Mouse (Mus musculus): ENCODE data around the gene Map2k5. TPM values are rescaled to one million over a fixed set of nuclear protein-coding genes. Genes with fewer than 3 reads are reported as not detected.

Map2k5 gene
- polyA plus RNA-seq, 1 experiment, result 34.3 TPM

- WGBS, result 4% methylated on average over 31 of the region's 31 CpGs
- peaks cover under 1% of the 10 kb centered on the region; the same call in 1 of the 2 replicates for H3K4me1 ChIP-seq (ENCODE audit: control insufficient read depth, insufficient read depth, low read length)
- H3K36me3 ChIP-seq (ENCODE audit: control insufficient read depth, insufficient read depth, low read length), result no peaks in the 10 kb centered on the region
- peaks cover 20% of the 10 kb centered on the region for H3K27me3 ChIP-seq (replicated peaks; ENCODE audit: control insufficient read depth, insufficient read depth, low read length)
- H3K4me3 ChIP-seq (ENCODE audit: insufficient read depth, low read depth, low read length), result no peak overlapping the region
- no peak for DNase-seq
- H3K27ac ChIP-seq (ENCODE audit: insufficient read depth, low read depth, low read length), result no peak overlapping the region
- no peak for TF ChIP-seq POLR2A (IDR thresholded peaks at IDR 0.05; ENCODE audit: low read depth, low read length)
- TF ChIP-seq CTCF (conservative IDR thresholded peaks at IDR 0.05; ENCODE audit: insufficient read depth, insufficient read length, low read depth, low read length), result no peak
Measured at GRCm38 (mm10) chr9:63138481-63138967, 239.2 kb downstream of the Map2k5 start.

DNA sequence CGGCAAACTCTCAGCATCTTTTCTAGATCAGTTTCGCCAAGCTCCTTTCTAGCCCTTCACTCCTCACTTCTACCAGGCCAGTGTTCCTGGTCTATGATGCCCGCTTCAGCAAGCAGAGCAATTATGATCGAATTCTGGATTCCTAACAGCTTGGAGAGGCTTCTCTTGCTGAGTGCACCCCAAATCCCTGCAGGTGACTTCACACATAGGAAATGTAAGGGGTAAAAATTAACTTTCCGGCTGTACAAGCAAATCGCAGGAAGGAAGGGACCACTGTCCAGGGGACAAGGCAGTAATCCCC lies 240.1 kb downstream of the Map2k5 start:
- Histone ChIP-seq H3K4me3 (ENCODE audit: insufficient read depth, low read depth, low read length) (no peak overlapping the region), H3K27me3 (replicated peaks; ENCODE audit: control insufficient read depth, insufficient read depth, low read length) (peaks cover 16% of the 10 kb centered on the region), H3K27ac (ENCODE audit: insufficient read depth, low read depth, low read length) (no peak overlapping the region), H3K36me3 (ENCODE audit: control insufficient read depth, insufficient read depth, low read length) (no peaks in the 10 kb centered on the region), H3K4me1 (ENCODE audit: control insufficient read depth, insufficient read depth, low read length) (peaks cover 3% of the 10 kb centered on the region; the same call in 1 of the 2 replicates)
- WGBS, result 18% methylated on average over 6 of the region's 6 CpGs
- TF ChIP-seq POLR2A (IDR thresholded peaks at IDR 0.05; ENCODE audit: low read depth, low read length), result no peak
- no peak for TF ChIP-seq CTCF (conservative IDR thresholded peaks at IDR 0.05; ENCODE audit: insufficient read depth, insufficient read length, low read depth, low read length)
- no peak for DNase-seq

DNA sequence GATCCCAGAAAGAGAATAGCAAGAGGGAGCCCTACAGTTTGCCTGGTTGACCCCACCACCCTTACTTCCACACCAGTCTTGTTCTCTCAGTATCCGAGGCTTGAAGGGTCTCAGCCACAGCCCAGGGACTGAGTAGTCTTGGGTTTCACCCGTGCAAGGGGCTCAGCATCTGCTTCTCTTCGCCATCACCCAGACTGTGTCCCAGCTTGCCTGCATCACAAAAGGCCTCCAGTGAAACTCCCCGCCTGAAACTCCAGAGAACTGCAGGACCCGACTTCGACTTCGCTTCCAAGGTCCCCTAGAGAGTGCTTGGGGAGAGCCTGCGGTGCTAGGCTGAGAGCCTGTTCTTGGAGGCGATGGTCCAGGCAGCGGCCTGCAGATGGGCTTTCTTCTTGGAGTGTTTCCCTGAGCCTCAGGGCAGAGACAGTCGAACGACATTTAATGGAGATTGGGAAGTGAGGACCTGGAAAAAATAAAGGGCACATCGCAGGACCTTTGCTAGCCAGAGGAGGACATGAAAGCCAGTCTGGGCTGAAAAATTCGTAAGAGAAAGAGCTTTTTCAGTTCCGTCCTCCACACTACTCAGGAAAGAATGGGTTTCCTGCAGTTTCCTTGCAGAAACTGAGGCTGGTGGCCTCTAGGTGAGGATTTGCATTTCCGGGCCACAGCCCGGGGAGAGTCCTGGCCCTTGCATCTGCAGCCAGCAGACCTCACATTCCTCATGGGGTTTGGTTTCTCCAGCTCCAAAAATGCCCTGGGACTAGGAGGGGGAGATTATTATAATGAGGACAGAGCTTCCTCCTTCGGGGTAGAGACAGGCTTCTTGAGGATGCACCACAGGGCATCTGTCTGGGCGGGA lies 240.7 kb downstream of the Map2k5 start:
- no peak for TF ChIP-seq CTCF (conservative IDR thresholded peaks at IDR 0.05; ENCODE audit: insufficient read depth, insufficient read length, low read depth, low read length)
- no peak for TF ChIP-seq POLR2A (IDR thresholded peaks at IDR 0.05; ENCODE audit: low read depth, low read length)
- peaks cover 12% of the 10 kb centered on the region for H3K27me3 ChIP-seq (replicated peaks; ENCODE audit: control insufficient read depth, insufficient read depth, low read length)
- no peak overlapping the region for H3K27ac ChIP-seq (ENCODE audit: insufficient read depth, low read depth, low read length)
- peaks cover 3% of the 10 kb centered on the region; the same call in 1 of the 2 replicates for H3K4me1 ChIP-seq (ENCODE audit: control insufficient read depth, insufficient read depth, low read length)
- 22% methylated on average over 19 of the region's 19 CpGs for whole genome bisulfite sequencing
- no peaks in the 10 kb centered on the region for H3K36me3 ChIP-seq (ENCODE audit: control insufficient read depth, insufficient read depth, low read length)
- H3K4me3 ChIP-seq (ENCODE audit: insufficient read depth, low read depth, low read length), result no peak overlapping the region
- DNase-seq, result no peak

DNA sequence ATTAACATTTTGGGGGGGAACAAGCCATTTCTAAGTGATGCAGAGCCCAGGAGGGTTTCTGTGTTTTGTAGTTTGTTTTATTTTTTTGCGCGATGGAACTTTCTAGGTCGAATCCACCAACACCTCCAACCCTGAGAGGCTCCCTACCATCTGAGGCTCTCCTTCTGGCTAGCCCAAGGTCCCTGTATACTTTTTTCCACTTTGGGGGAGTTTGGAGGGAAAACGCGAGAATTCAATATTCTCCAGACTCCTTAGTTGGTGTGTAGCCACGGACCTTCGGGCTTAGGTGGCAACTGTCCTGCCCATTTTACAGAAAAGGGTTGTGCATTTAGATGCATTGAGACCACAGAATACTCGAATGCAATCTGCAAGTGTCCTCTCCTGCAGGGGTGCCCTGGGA lies 241.5 kb downstream of the Map2k5 start:
- TF ChIP-seq CTCF (conservative IDR thresholded peaks at IDR 0.05; ENCODE audit: insufficient read depth, insufficient read length, low read depth, low read length) (no peak), POLR2A (IDR thresholded peaks at IDR 0.05; ENCODE audit: low read depth, low read length) (no peak)
- H3K27ac ChIP-seq (ENCODE audit: insufficient read depth, low read depth, low read length), result no peak overlapping the region
- peaks cover 3% of the 10 kb centered on the region; the same call in 1 of the 2 replicates for H3K4me1 ChIP-seq (ENCODE audit: control insufficient read depth, insufficient read depth, low read length)
- H3K4me3 ChIP-seq (ENCODE audit: insufficient read depth, low read depth, low read length), result no peak overlapping the region
- no peaks in the 10 kb centered on the region for H3K36me3 ChIP-seq (ENCODE audit: control insufficient read depth, insufficient read depth, low read length)
- WGBS, result 14% methylated on average over 8 of the region's 8 CpGs
- peaks cover 12% of the 10 kb centered on the region for H3K27me3 ChIP-seq (replicated peaks; ENCODE audit: control insufficient read depth, insufficient read depth, low read length)
- no peak for DNase-seq

DNA sequence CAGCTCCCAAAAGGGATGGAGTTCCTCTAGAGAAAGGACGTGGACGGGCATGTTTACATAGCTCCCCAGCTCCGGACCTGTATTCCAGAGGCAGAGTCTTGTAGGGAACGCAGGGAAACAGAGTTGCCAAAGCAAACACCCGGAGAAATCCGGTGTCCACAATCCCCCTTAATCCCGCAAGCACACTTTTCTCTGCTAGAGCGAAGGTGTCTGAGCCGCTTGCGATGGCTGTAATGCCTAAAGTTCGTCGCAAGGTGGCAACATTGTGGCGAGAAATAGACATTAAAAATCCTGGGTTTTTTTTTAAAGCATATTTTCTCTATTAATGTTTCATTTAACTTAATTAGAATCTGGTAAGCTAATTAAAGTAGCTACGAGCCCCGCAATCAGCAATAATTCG lies 241.9 kb downstream of the Map2k5 start:
- Histone ChIP-seq H3K4me1 (ENCODE audit: control insufficient read depth, insufficient read depth, low read length) (peaks cover 3% of the 10 kb centered on the region; the same call in 1 of the 2 replicates), H3K4me3 (ENCODE audit: insufficient read depth, low read depth, low read length) (peak overlapping the region; percentile 35), H3K27ac (ENCODE audit: insufficient read depth, low read depth, low read length) (no peak overlapping the region), H3K27me3 (replicated peaks; ENCODE audit: control insufficient read depth, insufficient read depth, low read length) (peaks cover 11% of the 10 kb centered on the region), H3K36me3 (ENCODE audit: control insufficient read depth, insufficient read depth, low read length) (no peaks in the 10 kb centered on the region)
- WGBS, result under 1% methylated on average over 16 of the region's 16 CpGs
- DNase-seq, result peak; percentile 63
- TF ChIP-seq POLR2A (IDR thresholded peaks at IDR 0.05; ENCODE audit: low read depth, low read length), result no peak
- TF ChIP-seq CTCF (conservative IDR thresholded peaks at IDR 0.05; ENCODE audit: insufficient read depth, insufficient read length, low read depth, low read length), result peak; percentile 79

- no peaks in the 10 kb centered on the region for H3K36me3 ChIP-seq (ENCODE audit: control insufficient read depth, insufficient read depth, low read length)
- peaks cover 11% of the 10 kb centered on the region for H3K27me3 ChIP-seq (replicated peaks; ENCODE audit: control insufficient read depth, insufficient read depth, low read length)
- no peak for DNase-seq
- H3K4me1 ChIP-seq (ENCODE audit: control insufficient read depth, insufficient read depth, low read length), result peaks cover 3% of the 10 kb centered on the region; the same call in 1 of the 2 replicates
- WGBS, result 3% methylated on average over 11 of the region's 11 CpGs
- H3K4me3 ChIP-seq (ENCODE audit: insufficient read depth, low read depth, low read length), result no peak overlapping the region
- TF ChIP-seq POLR2A (IDR thresholded peaks at IDR 0.05; ENCODE audit: low read depth, low read length), result no peak
- TF ChIP-seq CTCF (conservative IDR thresholded peaks at IDR 0.05; ENCODE audit: insufficient read depth, insufficient read length, low read depth, low read length), result no peak
- H3K27ac ChIP-seq (ENCODE audit: insufficient read depth, low read depth, low read length), result no peak overlapping the region
Measured at GRCm38 (mm10) chr9:63135356-63135755, 242.3 kb downstream of the Map2k5 start.

DNA sequence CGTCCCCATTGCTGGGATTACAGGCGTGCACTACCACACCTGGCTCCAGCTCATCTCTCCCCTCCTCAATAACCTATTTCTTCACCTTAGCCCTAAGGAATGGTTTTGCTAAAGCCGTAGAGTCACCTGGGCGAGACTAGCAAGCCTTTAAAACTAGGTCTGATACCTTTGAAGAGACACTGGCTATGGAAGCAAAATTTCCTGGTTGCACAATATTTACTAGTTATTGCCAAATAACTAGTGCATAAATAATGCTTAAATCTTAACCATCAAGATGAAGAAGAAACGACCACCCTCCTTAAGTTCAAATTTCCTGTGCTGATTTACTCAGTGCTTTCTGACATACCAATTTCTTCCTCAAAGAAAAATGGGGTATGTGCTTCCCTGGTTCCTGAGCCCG lies 244.0 kb downstream of the Map2k5 start:
- WGBS, result 14% methylated on average over 6 of the region's 6 CpGs
- Histone ChIP-seq H3K4me1 (ENCODE audit: control insufficient read depth, insufficient read depth, low read length) (peaks cover 3% of the 10 kb centered on the region; the same call in 1 of the 2 replicates), H3K4me3 (ENCODE audit: insufficient read depth, low read depth, low read length) (0 out of 2 replicates have a peak overlapping the region, but pooled peaks have one; percentile 18), H3K27ac (ENCODE audit: insufficient read depth, low read depth, low read length) (no peak overlapping the region), H3K27me3 (replicated peaks; ENCODE audit: control insufficient read depth, insufficient read depth, low read length) (peaks cover 4% of the 10 kb centered on the region), H3K36me3 (ENCODE audit: control insufficient read depth, insufficient read depth, low read length) (no peaks in the 10 kb centered on the region)
- no peak for TF ChIP-seq CTCF (conservative IDR thresholded peaks at IDR 0.05; ENCODE audit: insufficient read depth, insufficient read length, low read depth, low read length)
- TF ChIP-seq POLR2A (IDR thresholded peaks at IDR 0.05; ENCODE audit: low read depth, low read length), result no peak
- DNase-seq, result no peak
